Mouse (Mus musculus): ENCODE results near the gene Shisa9. TPM values are rescaled to one million over a fixed set of nuclear protein-coding genes. Genes with fewer than 3 reads are reported as not detected.

The Shisa9 gene
- polyA plus RNA-seq, 1 experiment from 2014 or later: 0.22 TPM

DNA sequence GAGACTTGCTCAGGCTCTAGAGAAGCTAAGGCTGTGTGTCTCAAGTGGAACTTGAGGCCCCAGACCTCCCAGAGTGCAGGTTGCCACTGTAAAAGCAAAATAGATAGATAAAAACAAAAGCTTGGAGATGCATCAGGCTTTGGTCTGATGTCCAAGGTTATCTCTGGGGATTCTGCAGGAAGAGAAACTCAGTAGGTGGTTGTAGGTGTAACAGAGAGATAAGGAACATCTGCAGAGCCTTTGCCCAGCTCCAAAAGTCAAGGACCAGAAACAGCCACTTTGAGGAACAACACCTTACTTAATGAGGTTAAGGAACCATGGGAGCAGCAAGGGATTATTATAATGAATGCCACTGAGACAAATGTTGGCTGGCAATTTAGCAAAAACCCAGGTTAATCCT, 319.5 kb downstream of the Shisa9 start:
- Histone ChIP-seq H3K9ac (ENCODE audit: low read length) (no peak overlapping the region), H3K4me2 (replicated peaks; ENCODE audit: low read depth) (no peak overlapping the region), H3K4me3 (ENCODE audit: low read depth, low read length) (no peak overlapping the region), H3K36me3 (ENCODE audit: control insufficient read depth, insufficient read depth, low read length) (no peaks in the 10 kb centered on the region), H3K9me3 (ENCODE audit: control insufficient read depth, low read length) (no peaks in the 10 kb centered on the region), H3K4me1 (replicated peaks; ENCODE audit: control insufficient read depth, insufficient read depth) (no peaks in the 10 kb centered on the region), H3K27me3 (ENCODE audit: control insufficient read depth, insufficient read depth, low read length) (no peaks in the 10 kb centered on the region), H3K27ac (replicated peaks) (no peak overlapping the region)
- TF ChIP-seq CTCF (IDR thresholded peaks at IDR 0.05; ENCODE audit: low read depth) (no peak), EP300 (optimal IDR thresholded peaks at IDR 0.05) (no peak)
- ATAC-seq (ENCODE audit: low FRiP score, low TSS enrichment): no peak
- no peak for DNase-seq (ENCODE audit: low spot score)

DNA sequence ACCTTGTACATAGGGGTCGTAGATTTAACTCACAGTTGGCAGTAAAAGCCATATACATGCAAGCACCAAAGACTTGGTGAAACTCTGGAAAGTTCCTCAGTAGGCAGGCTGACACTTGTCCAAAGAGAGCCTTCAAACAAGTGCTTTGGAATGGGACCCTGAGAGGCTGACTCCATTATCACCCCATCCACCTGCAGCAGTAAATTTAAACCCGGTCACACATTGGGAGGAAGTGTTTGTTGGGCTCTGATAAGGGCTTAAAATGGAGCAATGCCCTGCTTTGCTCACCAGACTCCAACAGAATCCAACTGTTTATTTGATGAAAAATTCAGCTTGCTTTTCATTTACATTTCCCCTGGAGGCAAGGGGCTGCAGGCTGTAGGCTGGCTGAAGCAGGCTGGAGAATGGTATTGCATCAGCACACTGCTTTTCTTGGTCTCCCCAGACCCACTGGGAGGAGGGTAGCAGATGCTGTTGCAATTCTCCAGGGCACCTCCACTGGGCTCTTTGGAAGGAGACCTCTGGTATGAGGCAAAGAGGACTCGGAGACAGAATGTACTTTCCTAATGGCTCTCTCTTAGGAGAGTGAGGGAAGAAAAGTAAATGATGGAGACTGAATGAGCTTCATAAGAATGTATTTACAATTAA, 323.5 kb downstream of the Shisa9 start:
- WGBS: 49% methylated on average over 3 of the region's 3 CpGs
- TF ChIP-seq EP300 (optimal IDR thresholded peaks at IDR 0.05): no peak
- no peak for TF ChIP-seq CTCF (IDR thresholded peaks at IDR 0.05; ENCODE audit: low read depth)
- H3K27me3 ChIP-seq (ENCODE audit: control insufficient read depth, insufficient read depth, low read length): no peaks in the 10 kb centered on the region
- no peak overlapping the region for H3K4me2 ChIP-seq (replicated peaks; ENCODE audit: low read depth)
- no peaks in the 10 kb centered on the region for H3K4me1 ChIP-seq (replicated peaks; ENCODE audit: control insufficient read depth, insufficient read depth)
- no peak overlapping the region for H3K27ac ChIP-seq (replicated peaks)
- no peak overlapping the region for H3K4me3 ChIP-seq (ENCODE audit: low read depth, low read length)
- H3K9ac ChIP-seq (ENCODE audit: low read length): no peak overlapping the region
- ATAC-seq (ENCODE audit: low FRiP score, low TSS enrichment) (no peak), DNase-seq (ENCODE audit: low spot score) (no peak)
- H3K36me3 ChIP-seq (ENCODE audit: control insufficient read depth, insufficient read depth, low read length): no peaks in the 10 kb centered on the region
- H3K9me3 ChIP-seq (ENCODE audit: control insufficient read depth, low read length): no peaks in the 10 kb centered on the region

DNA sequence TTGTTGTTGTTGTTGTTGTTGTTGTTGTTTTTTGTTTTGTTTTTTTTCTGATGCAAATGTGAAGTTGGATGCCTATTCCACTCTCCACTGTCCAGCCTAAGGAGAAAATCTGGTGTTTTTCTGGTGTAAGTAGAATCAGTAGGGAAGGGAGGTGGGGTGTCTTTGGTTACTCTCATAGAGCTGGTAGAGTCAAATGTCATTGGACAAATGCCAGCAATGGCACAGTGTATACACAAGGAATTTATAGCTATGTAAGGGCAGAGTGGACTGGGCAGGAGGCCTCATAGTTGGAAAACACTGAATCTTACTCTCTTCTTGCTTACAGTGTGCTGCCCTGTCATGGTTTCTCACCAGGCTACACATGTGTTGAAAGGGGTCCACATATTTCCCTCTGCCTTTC, 325.9 kb downstream of the Shisa9 start:
- Histone ChIP-seq H3K27ac (replicated peaks) (no peak overlapping the region), H3K4me1 (replicated peaks; ENCODE audit: control insufficient read depth, insufficient read depth) (no peaks in the 10 kb centered on the region), H3K9me3 (ENCODE audit: control insufficient read depth, low read length) (no peaks in the 10 kb centered on the region), H3K27me3 (ENCODE audit: control insufficient read depth, insufficient read depth, low read length) (no peaks in the 10 kb centered on the region), H3K36me3 (ENCODE audit: control insufficient read depth, insufficient read depth, low read length) (no peaks in the 10 kb centered on the region), H3K4me3 (ENCODE audit: low read depth, low read length) (no peak overlapping the region), H3K9ac (ENCODE audit: low read length) (no peak overlapping the region), H3K4me2 (replicated peaks; ENCODE audit: low read depth) (no peak overlapping the region)
- TF ChIP-seq EP300 (optimal IDR thresholded peaks at IDR 0.05) (no peak), CTCF (IDR thresholded peaks at IDR 0.05; ENCODE audit: low read depth) (no peak)
- no peak for DNase-seq (ENCODE audit: low spot score)
- no peak for ATAC-seq (ENCODE audit: low FRiP score, low TSS enrichment)

DNA sequence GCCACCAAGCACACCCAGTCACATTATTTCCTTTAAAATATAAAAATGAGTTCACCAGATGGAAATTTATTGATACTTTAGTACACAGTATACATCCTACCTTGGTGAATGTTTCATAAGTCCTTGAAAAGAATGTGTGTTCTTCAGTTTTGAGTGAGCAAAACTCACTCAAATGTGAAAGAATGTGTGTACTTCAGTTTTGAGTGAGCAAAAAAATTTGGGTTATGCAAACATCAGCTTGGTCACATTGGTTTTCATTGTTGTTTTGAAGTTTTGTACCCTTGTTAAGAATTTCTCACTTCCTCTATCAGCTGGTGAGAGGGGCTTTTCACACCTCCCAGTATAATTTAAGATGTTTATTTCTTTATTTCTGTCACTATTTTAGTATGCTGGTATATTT, 331.7 kb downstream of the Shisa9 start:
- no peaks in the 10 kb centered on the region for H3K27me3 ChIP-seq (ENCODE audit: control insufficient read depth, insufficient read depth, low read length)
- no peaks in the 10 kb centered on the region for H3K4me1 ChIP-seq (replicated peaks; ENCODE audit: control insufficient read depth, insufficient read depth)
- TF ChIP-seq EP300 (optimal IDR thresholded peaks at IDR 0.05): no peak
- no peak for TF ChIP-seq CTCF (IDR thresholded peaks at IDR 0.05; ENCODE audit: low read depth)
- H3K9ac ChIP-seq (ENCODE audit: low read length): no peak overlapping the region
- H3K36me3 ChIP-seq (ENCODE audit: control insufficient read depth, insufficient read depth, low read length): no peaks in the 10 kb centered on the region
- no peak overlapping the region for H3K27ac ChIP-seq (replicated peaks)
- no peaks in the 10 kb centered on the region for H3K9me3 ChIP-seq (ENCODE audit: control insufficient read depth, low read length)
- H3K4me3 ChIP-seq (ENCODE audit: low read depth, low read length): no peak overlapping the region
- DNase-seq (ENCODE audit: low spot score): no peak
- ATAC-seq (ENCODE audit: low FRiP score, low TSS enrichment): no peak
- no peak overlapping the region for H3K4me2 ChIP-seq (replicated peaks; ENCODE audit: low read depth)

Other genes with a start within 250 kb of the Shisa9 start
- 16.0 and 21.1 TPM in 2 replicates for gene Cpped1, start 74.7 kb upstream of the Shisa9 start, polyA plus RNA-seq (2015; fragmentation: Nextera tagmentation; extraction: Ambion mirVana)

Data from stomach, postnatal 0 days (tissue).